Mouse (Mus musculus): ENCODE data around the gene Nupl2.

- TF ChIP-seq CTCF (IDR thresholded peaks at IDR 0.05; ENCODE audit: borderline replicate concordance, insufficient read depth, low read length): no peak
- no peak for TF ChIP-seq POLR2A (IDR thresholded peaks at IDR 0.05; ENCODE audit: low read depth, low read length)
Measured at GRCm38 (mm10) chr5:24208505-24208904, 43.7 kb downstream of the Nupl2 start.

All from embryonic fibroblast, embryonic 13.5 days (primary cell).